Mouse (Mus musculus): Measurements from ENCODE around the gene Zdhhc18. TPM values are rescaled to one million over a fixed set of nuclear protein-coding genes. Genes with fewer than 3 reads are reported as not detected.
A peak's percentile ranks its signal among the peaks of the same experiment; 100 is the strongest.

Gene Zdhhc18
- polyA plus RNA-seq, 1 experiment from 2014 or later, result 0.79 TPM

GRCm38 (mm10) chr4:133628517-133628916 lies 21.4 kb downstream of the Zdhhc18 start:
- no peak for ATAC-seq (ENCODE audit: low read depth)
- no peak overlapping the region for H3K4me3 ChIP-seq (ENCODE audit: low read depth, low read length)
- no peak overlapping the region for H3K4me2 ChIP-seq (ENCODE audit: low read depth, low read length)
- 70% methylated on average over 2 of the region's 2 CpGs for WGBS (ENCODE audit: insufficient replicate concordance)
- H3K9me3 ChIP-seq (replicated peaks; ENCODE audit: control insufficient read depth, low read length), result no peaks in the 10 kb centered on the region
- no peak overlapping the region for H3K9ac ChIP-seq (ENCODE audit: low read depth, low read length)
- H3K27me3 ChIP-seq (ENCODE audit: control insufficient read depth, insufficient read depth, low read depth, low read length), result no peaks in the 10 kb centered on the region
- H3K36me3 ChIP-seq (ENCODE audit: control insufficient read depth, insufficient read depth), result no peaks in the 10 kb centered on the region
- no peak overlapping the region for H3K27ac ChIP-seq (ENCODE audit: low read length)
- peaks cover 38% of the 10 kb centered on the region for H3K4me1 ChIP-seq (ENCODE audit: control insufficient read depth, low read depth, low read length)

- no peak for ATAC-seq (ENCODE audit: low read depth)
- H3K4me1 ChIP-seq (ENCODE audit: control insufficient read depth, low read depth, low read length), result peaks cover 30% of the 10 kb centered on the region
- H3K4me2 ChIP-seq (ENCODE audit: low read depth, low read length), result no peak overlapping the region
- H3K9ac ChIP-seq (ENCODE audit: low read depth, low read length), result no peak overlapping the region
- no peaks in the 10 kb centered on the region for H3K27me3 ChIP-seq (ENCODE audit: control insufficient read depth, insufficient read depth, low read depth, low read length)
- H3K9me3 ChIP-seq (replicated peaks; ENCODE audit: control insufficient read depth, low read length), result no peaks in the 10 kb centered on the region
- no peaks in the 10 kb centered on the region for H3K36me3 ChIP-seq (ENCODE audit: control insufficient read depth, insufficient read depth)
- H3K4me3 ChIP-seq (ENCODE audit: low read depth, low read length), result no peak overlapping the region
- 92% methylated on average over 14 of the region's 14 CpGs for WGBS (ENCODE audit: insufficient replicate concordance)
- H3K27ac ChIP-seq (ENCODE audit: low read length), result no peak overlapping the region
These were observed 22.9 kb downstream of the Zdhhc18 start for GRCm38 (mm10) chr4:133627039-133627438.

- H3K36me3 ChIP-seq (ENCODE audit: control insufficient read depth, insufficient read depth), result no peaks in the 10 kb centered on the region
- H3K4me1 ChIP-seq (ENCODE audit: control insufficient read depth, low read depth, low read length), result peaks cover 31% of the 10 kb centered on the region
- H3K27ac ChIP-seq (ENCODE audit: low read length), result no peak overlapping the region
- H3K27me3 ChIP-seq (ENCODE audit: control insufficient read depth, insufficient read depth, low read depth, low read length), result no peaks in the 10 kb centered on the region
- no peak for ATAC-seq (ENCODE audit: low read depth)
- H3K4me2 ChIP-seq (ENCODE audit: low read depth, low read length), result no peak overlapping the region
- H3K4me3 ChIP-seq (ENCODE audit: low read depth, low read length), result no peak overlapping the region
- H3K9me3 ChIP-seq (replicated peaks; ENCODE audit: control insufficient read depth, low read length), result no peaks in the 10 kb centered on the region
- 80% methylated on average over 9 of the region's 9 CpGs for WGBS (ENCODE audit: insufficient replicate concordance)
- no peak overlapping the region for H3K9ac ChIP-seq (ENCODE audit: low read depth, low read length)
These were observed 23.3 kb downstream of the Zdhhc18 start for GRCm38 (mm10) chr4:133626621-133627020.

- Histone ChIP-seq H3K27ac (ENCODE audit: low read length) (peak overlapping the region; percentile 43), H3K36me3 (ENCODE audit: control insufficient read depth, insufficient read depth) (no peaks in the 10 kb centered on the region), H3K4me3 (ENCODE audit: low read depth, low read length) (no peak overlapping the region), H3K9ac (ENCODE audit: low read depth, low read length) (no peak overlapping the region), H3K4me1 (ENCODE audit: control insufficient read depth, low read depth, low read length) (peaks cover 28% of the 10 kb centered on the region), H3K4me2 (ENCODE audit: low read depth, low read length) (no peak overlapping the region), H3K27me3 (ENCODE audit: control insufficient read depth, insufficient read depth, low read depth, low read length) (no peaks in the 10 kb centered on the region), H3K9me3 (replicated peaks; ENCODE audit: control insufficient read depth, low read length) (no peaks in the 10 kb centered on the region)
- no peak for ATAC-seq (ENCODE audit: low read depth)
- 41% methylated on average over 5 of the region's 5 CpGs for WGBS (ENCODE audit: insufficient replicate concordance)
These were observed 23.7 kb downstream of the Zdhhc18 start for GRCm38 (mm10) chr4:133626221-133626620.

- H3K4me3 ChIP-seq (ENCODE audit: low read depth, low read length), result no peak overlapping the region
- H3K9me3 ChIP-seq (replicated peaks; ENCODE audit: control insufficient read depth, low read length), result no peaks in the 10 kb centered on the region
- WGBS (ENCODE audit: insufficient replicate concordance), result 24% methylated on average over 11 of the region's 11 CpGs
- H3K36me3 ChIP-seq (ENCODE audit: control insufficient read depth, insufficient read depth), result no peaks in the 10 kb centered on the region
- H3K27me3 ChIP-seq (ENCODE audit: control insufficient read depth, insufficient read depth, low read depth, low read length), result no peaks in the 10 kb centered on the region
- H3K4me2 ChIP-seq (ENCODE audit: low read depth, low read length), result no peak overlapping the region
- H3K9ac ChIP-seq (ENCODE audit: low read depth, low read length), result no peak overlapping the region
- H3K27ac ChIP-seq (ENCODE audit: low read length), result peak overlapping the region; percentile 43
- peaks cover 25% of the 10 kb centered on the region for H3K4me1 ChIP-seq (ENCODE audit: control insufficient read depth, low read depth, low read length)
- peak; percentile 56 for ATAC-seq (ENCODE audit: low read depth)
These were observed 24.3 kb downstream of the Zdhhc18 start for GRCm38 (mm10) chr4:133625621-133626071.

- WGBS (ENCODE audit: insufficient replicate concordance), result 21% methylated on average over 7 of the region's 7 CpGs
- Histone ChIP-seq H3K4me2 (ENCODE audit: low read depth, low read length) (no peak overlapping the region), H3K9me3 (replicated peaks; ENCODE audit: control insufficient read depth, low read length) (no peaks in the 10 kb centered on the region), H3K27me3 (ENCODE audit: control insufficient read depth, insufficient read depth, low read depth, low read length) (no peaks in the 10 kb centered on the region), H3K9ac (ENCODE audit: low read depth, low read length) (no peak overlapping the region), H3K4me3 (ENCODE audit: low read depth, low read length) (no peak overlapping the region), H3K27ac (ENCODE audit: low read length) (no peak overlapping the region), H3K4me1 (ENCODE audit: control insufficient read depth, low read depth, low read length) (peaks cover 26% of the 10 kb centered on the region), H3K36me3 (ENCODE audit: control insufficient read depth, insufficient read depth) (no peaks in the 10 kb centered on the region)
- ATAC-seq (ENCODE audit: low read depth), result peak; percentile 76
These were observed 25.1 kb downstream of the Zdhhc18 start for GRCm38 (mm10) chr4:133624830-133625229.

GRCm38 (mm10) chr4:133622161-133622695 lies 27.7 kb downstream of the Zdhhc18 start:
- Histone ChIP-seq H3K36me3 (ENCODE audit: control insufficient read depth, insufficient read depth) (no peaks in the 10 kb centered on the region), H3K27me3 (ENCODE audit: control insufficient read depth, insufficient read depth, low read depth, low read length) (no peaks in the 10 kb centered on the region), H3K4me1 (ENCODE audit: control insufficient read depth, low read depth, low read length) (peaks cover 30% of the 10 kb centered on the region), H3K9ac (ENCODE audit: low read depth, low read length) (no peak overlapping the region), H3K4me2 (ENCODE audit: low read depth, low read length) (no peak overlapping the region), H3K27ac (ENCODE audit: low read length) (no peak overlapping the region), H3K9me3 (replicated peaks; ENCODE audit: control insufficient read depth, low read length) (no peaks in the 10 kb centered on the region), H3K4me3 (ENCODE audit: low read depth, low read length) (no peak overlapping the region)
- no peak for ATAC-seq (ENCODE audit: low read depth)
- WGBS (ENCODE audit: insufficient replicate concordance), result 49% methylated on average over 11 of the region's 11 CpGs

- Histone ChIP-seq H3K4me2 (ENCODE audit: low read depth, low read length) (no peak overlapping the region), H3K9ac (ENCODE audit: low read depth, low read length) (no peak overlapping the region), H3K36me3 (ENCODE audit: control insufficient read depth, insufficient read depth) (no peaks in the 10 kb centered on the region), H3K27me3 (ENCODE audit: control insufficient read depth, insufficient read depth, low read depth, low read length) (no peaks in the 10 kb centered on the region), H3K9me3 (replicated peaks; ENCODE audit: control insufficient read depth, low read length) (no peaks in the 10 kb centered on the region), H3K4me1 (ENCODE audit: control insufficient read depth, low read depth, low read length) (peaks cover 23% of the 10 kb centered on the region), H3K27ac (ENCODE audit: low read length) (no peak overlapping the region), H3K4me3 (ENCODE audit: low read depth, low read length) (no peak overlapping the region)
- ATAC-seq (ENCODE audit: low read depth), result no peak
- 60% methylated on average over 8 of the region's 8 CpGs for WGBS (ENCODE audit: insufficient replicate concordance)
These were observed 29.3 kb downstream of the Zdhhc18 start for GRCm38 (mm10) chr4:133620668-133621067.

- no peak for ATAC-seq (ENCODE audit: low read depth)
- Histone ChIP-seq H3K9ac (ENCODE audit: low read depth, low read length) (no peak overlapping the region), H3K9me3 (replicated peaks; ENCODE audit: control insufficient read depth, low read length) (no peaks in the 10 kb centered on the region), H3K27me3 (ENCODE audit: control insufficient read depth, insufficient read depth, low read depth, low read length) (no peaks in the 10 kb centered on the region), H3K27ac (ENCODE audit: low read length) (no peak overlapping the region), H3K4me3 (ENCODE audit: low read depth, low read length) (no peak overlapping the region), H3K4me2 (ENCODE audit: low read depth, low read length) (no peak overlapping the region), H3K4me1 (ENCODE audit: control insufficient read depth, low read depth, low read length) (peaks cover 12% of the 10 kb centered on the region), H3K36me3 (ENCODE audit: control insufficient read depth, insufficient read depth) (0 out of 2 replicates have a peak, but pooled peaks cover 2% of the 10 kb centered on the region)
- 57% methylated on average over 4 of the region's 4 CpGs for WGBS (ENCODE audit: insufficient replicate concordance)
These were observed 30.3 kb downstream of the Zdhhc18 start for GRCm38 (mm10) chr4:133619473-133620136.
